Mouse (Mus musculus) kidney, postnatal 0 days (tissue): Measurements from ENCODE around the gene Mum1. TPM values are rescaled to one million over a fixed set of nuclear protein-coding genes. Genes with fewer than 3 reads are reported as not detected.

Experiments used
- ATAC-seq: fragments of 200-750 bp; cut with Nextera tagmentation; replicated peaks from 2 replicates; pipeline ENCODE4 v1.8.0; 2017; ENCODE audit warnings: low read depth, moderate number of reproducible peaks, moderate TSS enrichment, moderate library complexity; ENCODE audit not compliant: low FRiP score
- DNase-seq: peaks from one replicate; pipeline ENCODE4 v3.0.0-alpha.2; 2016; ENCODE audit warnings: low spot score
- H3K27ac ChIP-seq: fragments of 300-500 bp; sonication (generic); 2 replicates; pipeline ENCODE4 v1.5.1; 2014; ENCODE audit warnings: mild to moderate bottlenecking
- H3K27me3 ChIP-seq: fragments of 300-500 bp; sonication (generic); 2 replicates; pipeline ENCODE4 v1.6.1; 2014; ENCODE audit warnings: low read length, mixed read lengths; ENCODE audit not compliant: insufficient read depth
- H3K36me3 ChIP-seq: fragments of 300-500 bp; sonication (generic); 2 replicates; pipeline ENCODE4 v1.6.1; 2014; ENCODE audit warnings: low read length, mixed read lengths; ENCODE audit not compliant: insufficient read depth
- H3K4me1 ChIP-seq: fragments of 300-500 bp; sonication (generic); replicated peaks from 2 replicates; pipeline ENCODE4 v1.6.1; 2014; ENCODE audit warnings: antibody characterized with exemption, low read length, mixed read lengths; ENCODE audit not compliant: insufficient read depth
- H3K4me2 ChIP-seq: fragments of 300-500 bp; sonication (generic); 2 replicates; pipeline ENCODE4 v1.6.1; 2014; ENCODE audit warnings: mild to moderate bottlenecking, low read length, moderate library complexity, mixed read lengths
- H3K4me3 ChIP-seq: fragments of 300-500 bp; sonication (generic); replicated peaks from 2 replicates; pipeline ENCODE4 v1.5.1; 2014; ENCODE audit warnings: low read depth, low read length
- H3K9ac ChIP-seq: fragments of 300-500 bp; sonication (generic); 2 replicates; pipeline ENCODE4 v1.6.1; 2014; ENCODE audit warnings: low read depth, low read length
- H3K9me3 ChIP-seq: fragments of 300-500 bp; sonication (generic); replicated peaks from 2 replicates; pipeline ENCODE4 v1.6.1; 2016; ENCODE audit warnings: low read length, inconsistent platforms, mixed read lengths
- CTCF ChIP-seq: IDR thresholded peaks from 2 replicates; pipeline ENCODE4 v1.5.1; 2016; ENCODE audit warnings: antibody characterized with exemption, low read depth, mild to moderate bottlenecking, moderate library complexity
- whole genome bisulfite sequencing: fragments of 180-500 bp; shearing (Covaris S2); extraction: QIAGEN DNeasy Blood & Tissue Kit; methylation state at CpG from one replicate; pipeline ENCODE4 v1.1.7; 2014; 5-methylcytosine and 5-hydroxymethylcytosine counted together
- polyA plus RNA-seq: library from polyadenylated mRNA; unstranded; fragments of >200 nt; fragmentation: Nextera tagmentation; extraction: Ambion mirVana; gene quantifications from 2 replicates; pipeline ENCODE4 v1.2.1, GENCODE M21; 2015

The Mum1 gene
- polyA plus RNA-seq, 1 experiment from 2014 or later: 44.2 TPM

GRCm38 (mm10) chr10:80193976-80194375 lies 32.3 kb upstream of the Mum1 start:
- no peak overlapping the region for H3K4me2 ChIP-seq
- no peak for DNase-seq
- no peaks in the 10 kb centered on the region for H3K4me1 ChIP-seq
- no peaks in the 10 kb centered on the region for H3K9me3 ChIP-seq
- no peak overlapping the region for H3K27ac ChIP-seq
- WGBS: 82% methylated on average over 6 of the region's 6 CpGs
- no peak for TF ChIP-seq CTCF
- H3K27me3 ChIP-seq: peaks cover 13% of the 10 kb centered on the region
- H3K9ac ChIP-seq: no peak overlapping the region
- ATAC-seq: no peak
- H3K4me3 ChIP-seq: no peak overlapping the region
- H3K36me3 ChIP-seq: no peaks in the 10 kb centered on the region

- peaks cover 13% of the 10 kb centered on the region for H3K27me3 ChIP-seq
- no peaks in the 10 kb centered on the region for H3K9me3 ChIP-seq
- no peaks in the 10 kb centered on the region for H3K36me3 ChIP-seq
- no peak for TF ChIP-seq CTCF
- WGBS: 69% methylated on average over 8 of the region's 8 CpGs
- no peak overlapping the region for H3K27ac ChIP-seq
- H3K4me2 ChIP-seq: no peak overlapping the region
- H3K4me3 ChIP-seq: no peak overlapping the region
- no peak overlapping the region for H3K9ac ChIP-seq
- ATAC-seq: no peak
- DNase-seq: no peak
- no peaks in the 10 kb centered on the region for H3K4me1 ChIP-seq
Observed at GRCm38 (mm10) chr10:80194441-80194840, 31.8 kb upstream of the Mum1 start.

- H3K27ac ChIP-seq: no peak overlapping the region
- H3K4me2 ChIP-seq: no peak overlapping the region
- 94% methylated on average over 1 of the region's 1 CpGs for WGBS
- no peak overlapping the region for H3K9ac ChIP-seq
- no peaks in the 10 kb centered on the region for H3K9me3 ChIP-seq
- no peak for TF ChIP-seq CTCF
- H3K27me3 ChIP-seq: no peaks in the 10 kb centered on the region
- DNase-seq (no peak), ATAC-seq (no peak)
- no peaks in the 10 kb centered on the region for H3K4me1 ChIP-seq
- H3K4me3 ChIP-seq: no peak overlapping the region
- H3K36me3 ChIP-seq: no peaks in the 10 kb centered on the region
Observed at GRCm38 (mm10) chr10:80196167-80196566, 30.1 kb upstream of the Mum1 start.

GRCm38 (mm10) chr10:80196778-80197581 lies 29.3 kb upstream of the Mum1 start:
- Histone ChIP-seq H3K4me2 (no peak overlapping the region), H3K4me3 (no peak overlapping the region), H3K27me3 (no peaks in the 10 kb centered on the region), H3K9me3 (no peaks in the 10 kb centered on the region), H3K27ac (no peak overlapping the region), H3K9ac (no peak overlapping the region), H3K4me1 (no peaks in the 10 kb centered on the region), H3K36me3 (no peaks in the 10 kb centered on the region)
- DNase-seq (no peak), ATAC-seq (peak; percentile 42; the same call in 1 of the 2 replicates)
- no peak for TF ChIP-seq CTCF
- WGBS: 59% methylated on average over 31 of the region's 33 CpGs

GRCm38 (mm10) chr10:80199440-80200008 lies 26.7 kb upstream of the Mum1 start:
- 52% methylated on average over 3 of the region's 3 CpGs for WGBS
- no peak overlapping the region for H3K27ac ChIP-seq
- H3K4me1 ChIP-seq: no peaks in the 10 kb centered on the region
- no peak overlapping the region for H3K9ac ChIP-seq
- peak; percentile 93 for DNase-seq
- H3K9me3 ChIP-seq: no peaks in the 10 kb centered on the region
- H3K27me3 ChIP-seq: no peaks in the 10 kb centered on the region
- ATAC-seq: peak; percentile 80; the same call in 1 of the 2 replicates
- no peaks in the 10 kb centered on the region for H3K36me3 ChIP-seq
- peak; percentile 94 for TF ChIP-seq CTCF
- no peak overlapping the region for H3K4me2 ChIP-seq
- no peak overlapping the region for H3K4me3 ChIP-seq

GRCm38 (mm10) chr10:80200485-80200884 lies 25.7 kb upstream of the Mum1 start:
- H3K4me2 ChIP-seq: no peak overlapping the region
- DNase-seq: no peak
- no peak for TF ChIP-seq CTCF
- H3K4me1 ChIP-seq: no peaks in the 10 kb centered on the region
- H3K36me3 ChIP-seq: no peaks in the 10 kb centered on the region
- no peaks in the 10 kb centered on the region for H3K9me3 ChIP-seq
- H3K27ac ChIP-seq: no peak overlapping the region
- no peak for ATAC-seq
- H3K4me3 ChIP-seq: no peak overlapping the region
- WGBS: 77% methylated on average over 6 of the region's 6 CpGs
- H3K9ac ChIP-seq: no peak overlapping the region
- no peaks in the 10 kb centered on the region for H3K27me3 ChIP-seq
